Mouse (Mus musculus) monocyte, adult 5-6 weeks (primary cell): ENCODE measurements at regions not wholly inside any gene's neighbourhood (a gene's known extent, or its start where the extent isn't known, plus 50 kb on each side); places are given as distances from the start of the nearest gene placed in this dataset.

Experiments used
- ATAC-seq: fragments of 153-309, 156-312 bp; replicated peaks from 2 replicates; pipeline ENCODE4 v1.8.0; 2017; ENCODE audit warnings: mild to moderate bottlenecking; ENCODE audit not compliant: low TSS enrichment, insufficient number of reproducible peaks, severe bottlenecking, poor library complexity, low FRiP score

DNA sequence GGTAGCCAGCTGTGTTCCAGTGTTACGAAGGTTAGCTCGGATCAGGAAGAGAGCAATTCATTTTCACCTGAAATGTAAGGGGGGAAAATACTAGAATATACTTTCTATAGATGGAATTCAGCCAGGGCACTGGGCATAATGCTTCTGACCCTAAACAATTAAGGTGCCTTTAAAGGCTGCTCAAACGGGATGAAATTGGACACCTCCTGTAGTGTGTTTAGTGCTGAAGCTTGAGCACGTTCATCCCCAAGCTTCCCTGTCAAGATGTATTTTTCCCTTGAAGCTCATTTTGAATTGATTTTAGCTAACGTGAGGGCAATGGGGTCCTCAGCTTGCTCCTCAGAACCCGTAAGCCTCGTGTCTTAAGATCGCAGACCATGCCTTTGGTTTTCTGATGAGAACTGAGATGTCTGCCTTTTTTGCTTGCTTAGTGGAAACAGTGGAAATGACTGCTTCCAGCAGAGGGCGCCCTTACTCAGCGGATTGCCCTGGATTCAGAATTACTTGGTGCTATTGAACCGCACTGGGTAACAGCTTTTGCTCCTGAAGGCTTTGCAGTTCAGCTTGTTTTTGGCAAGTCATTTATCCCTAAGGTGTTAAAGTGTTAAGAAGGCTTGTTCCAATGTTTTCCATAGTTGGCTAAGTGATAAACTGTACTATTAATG is 74.6 kb upstream of the Fermt1 start:
- no peak for ATAC-seq

DNA sequence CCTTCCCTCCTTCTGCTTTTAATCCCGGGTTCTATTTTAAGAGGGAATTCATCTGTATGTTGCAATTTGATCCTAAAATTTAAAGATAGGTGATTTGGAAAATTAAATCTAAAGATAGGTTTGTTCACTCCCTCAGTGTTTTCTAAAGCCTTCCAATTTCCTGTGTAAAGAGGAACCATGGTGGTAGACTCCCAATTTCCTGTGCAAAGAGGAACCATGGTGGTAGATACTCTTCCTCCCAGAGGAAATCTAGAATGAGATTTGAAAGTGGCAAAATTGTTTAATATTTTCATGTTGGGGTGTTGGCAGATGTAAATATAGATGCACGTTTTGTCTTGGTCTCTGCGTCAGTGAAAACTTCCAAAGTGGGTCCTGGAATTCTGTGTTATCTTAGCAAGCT is 75.5 kb upstream of the Fermt1 start:
- ATAC-seq = no peak

DNA sequence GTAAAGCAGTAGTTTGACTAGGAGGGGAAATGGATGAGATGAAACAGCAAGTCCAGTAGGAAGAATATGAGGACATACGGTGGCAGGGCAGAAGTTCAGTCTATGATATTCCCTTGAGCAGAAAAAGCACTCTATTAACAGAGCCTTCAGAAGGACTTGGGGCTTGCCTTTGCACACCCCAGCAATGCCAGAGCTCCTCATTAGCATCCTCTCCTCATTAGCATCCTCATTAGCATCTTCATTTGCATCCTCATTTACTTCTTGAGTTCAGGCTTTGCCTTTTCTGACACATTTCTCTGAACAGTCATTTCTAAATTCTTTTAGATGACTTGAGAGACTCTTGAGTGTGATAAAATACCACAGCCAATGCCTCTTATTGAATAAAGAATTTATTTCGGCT is 81.3 kb upstream of the Fermt1 start:
- ATAC-seq = no peak

DNA sequence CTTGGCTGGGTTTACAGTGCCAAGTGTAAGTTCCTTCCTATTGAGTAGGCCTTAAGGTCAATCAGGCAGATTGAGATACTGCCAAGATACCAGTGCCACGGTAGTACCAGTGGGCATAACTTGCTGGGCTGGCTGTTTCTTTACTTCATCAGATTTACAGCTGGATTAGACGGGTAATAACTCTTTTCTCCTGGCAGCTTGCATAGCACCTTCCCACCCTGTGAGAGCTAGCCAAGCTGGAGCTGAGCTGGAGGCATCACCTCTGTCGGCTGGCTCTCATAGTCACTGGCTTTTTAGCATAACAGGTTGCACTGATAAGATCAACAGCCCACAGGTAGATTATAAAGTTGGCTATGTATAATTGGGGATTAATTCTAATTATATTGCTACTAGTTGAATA is 89.7 kb upstream of the Fermt1 start:
- ATAC-seq = no peak

DNA sequence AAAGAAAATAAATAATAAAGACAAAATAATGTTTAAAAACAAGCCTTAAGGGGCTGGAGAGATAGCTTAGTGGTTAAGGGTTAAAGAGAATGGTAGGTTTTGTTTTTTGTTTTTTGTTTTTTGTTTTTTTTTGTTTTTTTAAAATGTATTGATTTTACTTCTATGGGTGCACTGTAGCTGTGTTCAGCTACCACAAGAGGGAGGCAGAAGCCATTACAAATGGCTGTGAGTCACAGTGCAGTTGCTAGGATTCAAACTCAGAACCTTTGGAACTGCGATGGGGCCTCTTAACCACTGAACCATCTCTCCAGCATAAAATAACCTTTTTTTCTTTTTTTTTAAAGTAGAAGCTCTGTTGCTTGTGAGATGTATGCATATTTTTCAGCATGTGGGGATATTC is 95.0 kb upstream of the Fermt1 start:
- no peak for ATAC-seq

DNA sequence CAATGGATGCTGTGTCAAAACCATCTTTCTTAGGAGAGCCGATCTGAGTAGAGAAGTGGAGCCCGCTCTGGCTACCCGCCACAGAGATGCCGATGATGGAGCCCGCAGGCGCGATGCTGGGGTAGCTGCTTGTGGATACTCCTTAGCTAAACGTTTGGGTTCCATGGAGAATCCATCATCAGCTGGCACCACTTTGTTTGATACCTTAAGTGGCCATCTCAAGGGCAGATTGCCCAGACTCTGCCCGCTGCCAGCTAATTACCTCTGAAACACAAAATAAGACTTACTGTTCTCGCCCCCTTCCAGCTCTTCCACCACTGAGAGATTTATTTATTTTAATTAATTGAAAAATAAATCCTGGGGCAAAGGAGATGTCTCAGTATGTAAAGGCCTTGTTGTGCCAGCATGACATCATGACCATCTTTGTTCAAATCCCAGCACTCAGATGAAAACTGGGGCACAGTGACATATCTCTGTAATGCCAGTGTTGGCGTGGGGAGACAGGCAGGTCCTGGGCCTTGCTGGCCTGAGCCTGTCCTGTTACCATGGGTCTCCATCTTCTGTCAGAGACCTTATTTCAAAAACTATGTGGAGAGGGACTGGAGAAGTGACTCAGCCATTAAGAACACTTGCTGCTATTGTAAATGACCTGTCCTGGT is 132.1 kb upstream of the Fermt1 start:
- ATAC-seq = no peak

DNA sequence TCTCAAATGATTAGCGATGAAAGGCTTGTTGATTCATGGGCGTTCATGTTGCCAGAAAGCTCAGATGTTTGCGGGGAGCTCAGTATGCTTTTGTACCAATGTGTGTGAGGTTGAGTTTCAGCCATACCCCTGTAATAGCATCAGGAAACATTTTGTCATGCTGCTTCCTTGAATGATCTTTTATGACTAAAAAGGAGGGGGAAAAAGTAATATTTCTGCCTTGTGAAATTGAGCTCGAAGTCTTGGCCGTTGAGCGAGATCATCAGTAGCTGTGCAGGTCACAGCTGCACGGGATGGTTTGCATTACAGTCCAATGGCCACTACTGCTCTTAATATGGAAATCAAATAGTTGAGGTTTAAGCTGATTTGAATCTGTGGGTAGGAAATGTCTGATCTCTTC is 145.3 kb upstream of the Fermt1 start:
- no peak for ATAC-seq

DNA sequence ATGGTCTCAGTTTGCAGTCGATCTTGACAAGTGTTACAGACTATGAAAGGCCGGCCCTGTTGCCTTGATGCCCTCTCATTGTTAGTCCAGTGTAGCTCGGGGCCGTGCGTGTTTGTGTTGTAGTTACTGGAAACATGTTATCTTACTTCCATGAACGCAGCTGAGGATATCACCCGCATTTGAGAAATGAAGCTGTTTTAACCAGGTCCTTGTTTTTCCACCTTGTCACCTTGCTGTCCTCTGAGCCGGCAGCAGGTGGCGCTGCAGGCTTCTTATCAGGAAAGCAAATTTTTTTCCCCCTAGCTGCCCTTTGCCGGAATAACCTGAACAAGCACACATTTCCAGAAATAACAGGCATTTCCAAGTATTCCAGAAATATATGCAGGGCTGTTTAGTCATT is 167.9 kb upstream of the Fermt1 start:
- ATAC-seq = no peak

DNA sequence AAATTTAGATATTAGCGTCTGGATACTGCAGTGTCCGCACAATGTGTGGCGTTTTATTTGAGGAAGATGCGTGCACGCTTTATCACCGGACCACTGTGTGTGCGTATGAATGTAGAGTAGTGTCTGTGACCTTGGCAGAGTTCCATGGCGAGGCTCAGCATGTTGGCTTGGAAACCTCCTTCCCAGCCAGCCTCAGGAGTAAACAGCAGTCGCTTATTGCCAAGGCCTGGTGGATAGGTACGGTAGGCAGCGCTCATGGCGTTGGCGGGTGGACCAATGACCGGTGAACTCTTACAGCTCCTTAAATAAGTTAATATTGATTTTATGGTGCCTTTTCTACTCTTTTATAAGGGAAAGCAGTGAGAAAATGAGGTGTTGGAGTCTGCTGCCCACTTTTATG is 172.9 kb upstream of the Fermt1 start:
- no peak for ATAC-seq

DNA sequence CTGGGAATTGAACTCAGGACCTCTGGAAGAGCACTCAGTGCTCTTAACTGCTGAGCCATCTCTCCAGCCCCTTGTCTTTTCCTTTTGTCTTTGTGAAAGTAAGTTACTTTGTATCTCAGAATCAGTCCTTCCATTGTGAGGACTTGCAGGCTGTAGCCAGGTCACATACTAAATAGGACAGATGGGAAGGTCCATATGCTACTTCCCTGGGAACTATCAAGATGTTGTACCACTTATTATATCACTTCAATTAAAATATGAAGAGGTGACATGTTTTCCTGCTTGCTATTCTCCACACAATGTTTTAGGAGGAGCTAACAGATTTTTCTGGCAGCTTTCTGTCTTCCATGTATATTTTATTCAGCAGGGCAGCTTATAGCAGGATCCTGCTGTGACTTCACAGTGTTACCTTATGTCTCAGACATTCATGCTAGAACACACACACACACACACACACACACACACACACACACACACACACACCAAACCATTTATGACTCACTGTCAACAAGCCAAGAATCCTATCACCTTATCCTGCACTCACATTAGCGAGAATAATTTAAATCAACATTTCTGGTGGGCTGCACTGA is 179.6 kb upstream of the Fermt1 start:
- no peak for ATAC-seq

DNA sequence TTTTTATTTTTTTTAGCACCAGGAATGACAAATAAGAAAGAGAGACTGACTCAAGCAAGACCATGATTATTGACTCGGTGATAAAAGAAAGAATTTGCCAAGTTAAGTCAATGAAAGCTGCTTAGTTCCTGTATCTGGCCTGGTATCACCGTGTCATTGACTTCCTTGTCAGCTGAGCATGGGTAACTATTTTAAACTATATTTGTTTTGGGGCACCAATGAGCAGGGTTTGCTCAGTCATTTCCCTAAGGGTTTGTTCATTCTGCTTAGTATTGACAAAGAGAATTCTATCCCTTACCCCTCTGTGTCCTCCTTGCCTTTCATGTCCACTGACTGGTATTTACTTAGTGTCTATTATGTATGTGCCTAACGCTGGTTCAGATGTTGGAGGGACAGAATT is 189.2 kb upstream of the Fermt1 start:
- ATAC-seq = no peak

DNA sequence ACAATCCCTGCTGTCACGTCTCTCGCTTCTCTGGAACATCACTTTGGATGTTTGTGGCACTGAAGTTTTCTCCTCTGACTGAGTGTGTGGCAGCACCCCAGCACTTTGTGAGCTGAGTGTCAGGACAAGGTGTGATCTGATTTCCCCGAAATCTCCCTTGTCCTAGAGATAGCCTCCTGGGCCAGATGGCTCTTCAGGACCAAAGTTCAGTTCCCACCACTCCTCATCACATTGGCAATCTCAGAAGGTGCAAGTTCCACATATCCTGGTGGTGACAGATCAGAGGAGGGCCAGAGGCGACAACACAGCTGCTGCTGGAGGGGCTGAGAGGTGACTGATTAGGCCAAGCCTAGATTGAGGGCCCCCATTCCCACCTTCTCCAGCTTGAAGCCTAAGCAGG is 193.2 kb upstream of the Fermt1 start:
- no peak for ATAC-seq

DNA sequence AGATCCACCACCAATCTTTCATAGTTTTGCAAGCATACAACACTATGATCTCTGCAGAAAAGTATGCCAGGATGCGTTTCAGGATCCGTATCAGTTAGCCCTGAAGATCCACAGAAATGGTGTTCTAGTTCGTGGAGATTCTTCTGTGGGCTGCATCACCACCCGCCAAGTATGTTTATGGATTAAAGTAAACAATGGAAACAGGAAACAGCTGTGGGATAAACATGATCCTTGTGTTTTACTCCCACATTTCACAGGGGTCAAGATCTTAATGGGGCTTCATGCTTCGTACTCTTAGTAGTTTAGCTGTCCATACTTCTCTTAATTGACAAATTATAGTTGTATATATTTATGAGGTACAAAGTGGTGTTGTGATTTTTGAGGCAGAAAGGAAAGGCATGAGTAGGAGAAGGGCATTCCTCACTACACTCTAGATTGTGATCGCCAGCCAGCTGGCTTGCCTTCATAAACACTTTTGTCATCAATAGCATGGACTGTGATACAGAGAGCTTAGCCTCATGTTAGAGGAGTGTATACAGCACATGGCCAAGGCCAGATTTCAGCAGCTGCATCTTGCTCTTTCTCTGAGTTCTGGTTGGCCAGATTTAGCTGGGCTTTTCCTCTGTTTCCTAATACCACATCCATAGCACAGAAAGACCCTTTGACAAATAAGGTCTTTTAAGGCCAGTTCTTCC is 195.8 kb upstream of the Fermt1 start:
- ATAC-seq = no peak

DNA sequence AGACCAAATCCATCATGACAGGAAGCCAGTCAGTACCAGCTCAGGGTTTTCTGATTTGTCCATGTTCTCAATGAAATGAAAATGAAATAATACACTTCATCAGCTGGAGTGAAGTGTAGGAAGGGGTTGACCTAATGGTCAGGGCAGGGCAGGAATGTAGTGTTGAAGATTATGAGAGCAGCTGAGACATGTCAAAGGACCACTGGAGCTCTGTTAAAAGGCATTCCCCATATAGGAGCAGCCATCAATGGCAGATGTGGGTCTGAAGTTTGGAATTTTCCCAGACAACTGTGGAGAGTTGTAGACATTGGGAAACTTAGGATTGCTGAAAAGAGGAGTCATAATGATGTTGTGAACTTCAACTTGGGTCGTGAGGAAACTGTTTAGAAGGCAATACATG is 206.8 kb upstream of the Fermt1 start:
- no peak for ATAC-seq

DNA sequence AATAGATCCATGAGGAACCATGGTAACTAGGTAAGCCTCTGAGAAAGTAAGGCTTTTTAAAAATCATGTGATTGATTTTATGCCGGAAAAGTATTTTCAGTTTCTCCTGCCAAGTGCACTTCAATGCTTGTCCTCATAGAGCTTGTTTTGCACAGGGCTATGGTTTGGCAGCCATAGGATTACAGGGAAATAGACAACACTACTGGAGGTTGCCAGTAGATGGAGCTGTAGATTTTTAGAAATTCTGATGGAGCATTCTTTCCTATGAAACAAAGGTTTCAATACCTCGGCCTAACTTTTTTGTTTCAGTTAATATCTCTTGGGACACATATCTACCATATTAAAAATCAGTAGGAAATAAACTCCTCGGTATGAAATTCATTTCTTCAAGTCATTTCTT is 210.8 kb upstream of the Fermt1 start:
- ATAC-seq = no peak

DNA sequence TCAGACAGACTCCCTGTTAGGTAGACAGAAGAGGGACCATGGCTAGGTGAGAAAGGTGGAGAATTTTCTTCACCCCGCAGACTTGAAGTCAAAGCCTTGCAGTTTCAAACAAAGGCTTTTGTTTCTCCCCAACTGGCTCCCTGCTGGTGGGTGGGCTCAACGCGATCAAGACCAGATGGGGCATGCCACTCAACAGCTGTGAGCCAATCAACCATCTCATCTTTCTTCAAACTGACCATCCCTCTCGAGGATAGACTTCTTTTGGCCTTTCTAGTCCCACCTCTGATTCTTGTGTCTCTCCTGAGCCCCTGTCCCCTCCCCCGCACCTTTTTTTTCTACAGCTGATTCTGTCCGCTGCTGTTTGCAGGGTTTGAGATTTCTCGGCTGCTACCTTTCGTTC is 212.5 kb upstream of the Fermt1 start:
- no peak for ATAC-seq

DNA sequence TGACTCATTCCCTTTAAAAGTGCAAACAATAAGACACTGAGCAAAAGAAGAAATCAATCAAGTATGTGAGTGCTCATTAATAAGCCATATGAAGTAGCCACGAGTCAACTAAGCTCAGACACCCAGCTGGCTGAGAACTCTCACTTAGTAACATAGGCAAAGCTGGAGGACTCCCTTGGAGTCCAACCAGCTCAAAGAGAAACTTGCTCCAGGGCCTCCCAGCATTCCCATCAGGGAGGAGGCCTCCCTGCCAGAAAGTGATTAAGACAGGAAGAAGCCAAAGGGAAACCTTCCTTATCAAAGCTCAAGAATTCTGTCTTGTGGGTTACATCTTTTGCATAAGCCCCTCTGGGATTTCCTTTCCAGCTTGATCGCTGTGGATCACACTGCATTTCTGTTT is 213.7 kb upstream of the Fermt1 start:
- ATAC-seq = no peak

DNA sequence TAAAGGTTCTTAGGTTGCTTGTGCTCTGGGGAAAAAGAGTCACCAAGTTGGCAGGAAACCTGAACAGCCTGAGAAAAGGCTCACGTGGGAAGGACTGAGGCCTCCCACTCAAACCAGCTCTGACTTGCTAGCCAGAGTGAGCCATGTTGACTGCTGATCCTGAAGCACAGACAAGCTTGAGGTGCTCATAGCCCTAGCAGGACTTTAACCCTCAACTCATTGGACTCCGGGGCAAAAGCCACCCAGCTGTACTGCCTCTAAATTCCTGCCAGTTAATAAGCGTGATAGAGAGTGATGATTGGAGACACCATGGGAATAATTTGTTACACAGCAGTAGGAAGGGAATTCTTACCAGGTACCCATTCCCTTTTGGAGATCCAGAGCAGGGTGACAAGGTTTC is 230.7 kb upstream of the Fermt1 start:
- no peak for ATAC-seq

DNA sequence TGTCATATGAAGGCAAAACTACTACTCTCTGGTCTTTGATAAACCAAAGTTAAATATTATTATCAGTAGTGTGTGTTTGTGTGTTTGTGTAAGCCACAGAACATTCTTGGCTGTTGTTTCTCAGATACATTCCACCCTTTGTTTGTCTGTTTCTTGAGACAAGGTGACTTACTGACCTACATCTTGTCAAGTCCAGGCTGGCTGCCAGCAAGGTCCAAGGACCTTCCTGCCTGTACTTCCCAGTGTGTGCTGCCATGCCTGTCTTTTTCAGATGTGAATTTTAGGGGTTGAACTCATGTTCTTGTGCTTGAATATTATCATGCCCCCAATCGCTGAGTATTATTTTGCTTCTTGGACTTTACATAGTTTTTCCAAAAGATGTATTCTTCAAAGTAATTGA is 235.5 kb upstream of the Fermt1 start:
- no peak for ATAC-seq

DNA sequence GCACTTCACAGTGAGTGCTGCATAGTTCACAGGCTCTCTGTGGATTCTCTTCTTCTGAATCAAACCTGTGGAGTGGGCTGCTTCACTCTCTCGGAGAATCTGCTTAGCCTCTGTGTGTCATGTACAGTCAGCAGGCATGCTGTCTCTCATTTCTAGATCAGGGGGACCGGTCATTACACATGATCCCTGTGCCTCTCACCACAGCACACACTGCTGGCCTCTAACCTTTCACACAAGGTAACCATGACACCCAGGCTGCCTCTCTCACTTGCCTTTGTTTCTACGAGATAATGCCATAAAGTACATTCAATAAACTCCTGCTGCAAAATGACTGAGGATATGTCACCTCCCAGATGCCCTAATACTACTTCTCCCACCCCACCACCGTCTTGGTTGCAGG is 237.2 kb upstream of the Fermt1 start:
- no peak for ATAC-seq
